Mouse (Mus musculus): Measurements from ENCODE around the gene Mrpl17.

DNA sequence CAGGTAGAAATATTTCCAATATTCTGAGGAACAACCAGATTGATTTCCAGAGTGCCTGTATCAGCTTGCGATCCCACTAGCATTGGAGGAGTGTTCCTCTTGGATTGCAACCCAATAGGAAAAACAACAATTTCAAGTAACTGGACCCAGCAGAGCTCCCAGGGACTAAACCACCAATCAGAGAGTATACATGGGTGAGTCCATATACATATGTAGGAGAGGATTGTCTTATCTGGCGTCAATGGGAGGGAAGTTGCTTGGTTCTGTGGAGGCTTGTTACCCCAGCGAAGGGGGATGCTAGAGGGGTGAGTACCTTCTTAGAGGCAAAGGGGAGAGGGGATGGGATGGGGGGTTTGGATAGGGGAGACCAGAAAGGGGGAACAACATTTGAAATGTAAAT is 2.4 kb upstream of the Mrpl17 start:
- no peak for TF ChIP-seq CTCF (IDR thresholded peaks at IDR 0.05; ENCODE audit: low read depth)
- TF ChIP-seq EP300 (IDR thresholded peaks at IDR 0.05; ENCODE audit: low read depth) = no peak
